Mouse (Mus musculus): Measurements from ENCODE around the gene C130032M10Rik.

C130032M10Rik gene

DNA sequence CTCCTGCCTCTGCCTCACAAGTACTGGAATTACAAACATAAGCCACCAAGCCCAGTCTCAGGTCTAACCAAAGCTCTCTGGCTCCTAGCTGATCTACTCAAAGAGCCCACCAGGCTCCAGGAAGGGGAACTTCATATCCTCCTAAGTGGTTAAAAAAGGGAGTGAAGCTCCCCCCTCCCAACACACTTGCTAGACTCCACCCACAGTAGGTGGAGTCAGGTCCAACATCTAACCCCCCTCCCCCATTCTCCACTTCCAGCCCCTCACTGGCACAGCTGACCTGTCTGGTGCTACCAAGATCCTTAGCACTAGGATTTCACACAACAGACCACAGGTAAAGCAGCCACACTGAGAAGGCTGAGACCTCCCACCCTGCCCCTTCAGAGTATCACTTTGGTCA is 38.3 kb downstream of the C130032M10Rik start:
- DNase-seq = no peak

DNA sequence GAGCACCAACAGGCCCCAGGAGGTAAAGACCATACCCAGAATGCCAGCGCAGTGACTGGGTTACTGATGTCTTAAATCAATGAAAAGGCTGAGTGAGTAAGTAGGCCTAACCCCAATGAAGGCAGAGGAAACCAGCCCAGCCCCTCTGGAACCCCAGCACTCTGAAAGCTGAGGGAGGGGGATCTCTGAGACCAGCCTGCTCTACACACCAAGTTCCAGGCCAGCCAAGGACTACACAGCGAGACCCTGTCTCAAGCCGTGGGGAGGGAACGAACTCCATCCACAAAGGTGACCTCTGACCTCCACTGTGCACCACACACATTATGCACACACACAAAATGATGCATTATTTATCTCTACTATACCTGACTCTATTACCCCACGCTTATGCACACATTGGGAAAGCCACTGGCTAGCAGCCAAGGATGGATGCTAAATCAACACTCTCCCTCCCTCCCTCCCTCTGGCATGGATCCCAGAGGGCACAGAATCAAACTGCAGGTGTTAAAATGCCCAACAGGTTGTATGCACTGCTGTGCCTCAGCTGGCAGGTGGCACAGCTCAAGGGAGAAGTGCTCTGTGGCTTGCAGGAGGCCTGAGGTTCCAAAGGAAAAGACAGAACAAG is 39.0 kb downstream of the C130032M10Rik start:
- peak; percentile 66 to 73 for DNase-seq

GRCm38 (mm10) chr9:114556276-114556855 is 40.9 kb downstream of the C130032M10Rik start:
- no peak for DNase-seq

GRCm38 (mm10) chr9:114557086-114557485 is 41.6 kb downstream of the C130032M10Rik start:
- no peak for DNase-seq

DNA sequence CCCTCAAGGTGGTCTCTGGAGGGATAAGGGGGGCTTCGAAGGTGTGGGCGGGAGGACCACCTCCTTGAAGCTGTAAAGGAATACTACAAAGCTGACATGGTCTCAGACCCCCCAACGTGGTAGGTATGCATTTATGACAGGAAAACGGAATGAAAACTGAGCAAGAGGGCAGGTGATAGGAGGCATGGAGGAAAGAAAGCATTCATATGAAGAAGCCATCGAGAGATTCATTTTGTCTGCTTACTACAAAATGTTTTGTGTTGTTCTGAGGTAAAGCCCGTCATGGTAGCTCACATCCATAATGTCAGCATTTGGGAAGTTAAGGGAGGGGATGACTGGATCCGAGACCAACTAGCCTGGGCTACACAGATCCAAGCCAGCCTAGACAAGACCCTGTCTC is 44.6 kb downstream of the C130032M10Rik start:
- DNase-seq = no peak

- DNase-seq = no peak
Observed at GRCm38 (mm10) chr9:114560771-114561670, 45.5 kb downstream of the C130032M10Rik start.

DNA sequence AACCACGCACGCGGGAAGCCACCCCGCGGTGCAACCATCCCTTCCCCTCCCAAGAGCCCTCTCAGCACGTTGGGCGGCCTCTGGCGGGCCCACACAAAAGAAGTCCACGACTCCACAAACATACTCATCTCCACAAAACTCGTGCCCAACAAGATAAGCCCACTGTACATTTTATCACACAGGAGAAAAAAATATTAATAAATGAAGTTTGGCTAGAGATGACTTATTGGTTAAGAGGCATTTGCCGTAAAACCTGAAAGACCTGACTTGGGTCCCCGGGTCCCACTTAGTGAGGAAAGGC is 46.1 kb downstream of the C130032M10Rik start:
- no peak for DNase-seq

GRCm38 (mm10) chr9:114562031-114562918 is 46.8 kb downstream of the C130032M10Rik start:
- DNase-seq = peak; percentile 16 to 34

DNA sequence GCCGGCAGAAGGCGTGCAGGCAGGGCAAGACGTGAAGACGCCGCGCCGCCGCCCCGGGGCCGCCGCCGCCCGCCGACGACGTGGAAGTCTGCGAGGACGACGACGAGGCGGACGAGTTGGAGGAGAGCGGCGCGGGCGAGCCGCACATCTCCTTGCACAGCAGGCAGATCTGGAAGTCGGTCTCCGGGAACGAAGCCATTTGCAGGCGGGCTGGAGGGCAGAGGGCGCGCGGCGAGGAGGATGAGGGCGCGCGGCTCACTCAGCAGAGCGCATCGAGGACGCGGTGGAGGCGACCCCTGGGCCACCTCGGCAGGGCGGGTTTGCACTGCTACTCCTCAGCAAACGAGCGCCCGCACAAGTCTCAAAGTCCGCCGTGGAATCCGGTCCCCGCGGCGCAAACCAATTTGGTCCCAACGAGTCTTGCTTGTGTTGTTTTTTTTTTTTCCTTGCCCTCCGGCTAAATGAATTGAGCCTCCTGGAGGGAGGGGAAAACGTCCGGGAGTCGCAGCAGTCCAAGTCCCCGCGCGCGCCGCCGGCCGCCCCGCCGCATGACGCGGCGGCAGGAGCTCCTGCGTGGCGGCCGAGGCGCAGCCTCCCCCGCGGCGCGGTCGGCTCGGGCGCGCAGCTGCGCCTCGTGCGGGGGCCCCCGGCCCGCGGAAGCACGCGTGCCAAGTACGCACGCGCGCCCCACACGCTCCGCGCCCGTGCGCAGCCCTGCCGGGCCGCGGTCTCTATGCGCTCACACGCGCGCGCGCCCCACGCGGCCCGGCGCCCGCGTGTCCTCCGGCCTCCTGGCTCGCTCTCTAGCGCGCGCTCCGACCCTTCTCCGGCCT is 47.6 kb downstream of the C130032M10Rik start:
- DNase-seq = peak; percentile 19 to 41

GRCm38 (mm10) chr9:114563761-114564606 is 48.5 kb downstream of the C130032M10Rik start, which contains the start of gene Trim71:
Gene Trim71 (minus strand): TSS chr9:114564369.
- DNase-seq = peak; percentile 17 to 34

DNA sequence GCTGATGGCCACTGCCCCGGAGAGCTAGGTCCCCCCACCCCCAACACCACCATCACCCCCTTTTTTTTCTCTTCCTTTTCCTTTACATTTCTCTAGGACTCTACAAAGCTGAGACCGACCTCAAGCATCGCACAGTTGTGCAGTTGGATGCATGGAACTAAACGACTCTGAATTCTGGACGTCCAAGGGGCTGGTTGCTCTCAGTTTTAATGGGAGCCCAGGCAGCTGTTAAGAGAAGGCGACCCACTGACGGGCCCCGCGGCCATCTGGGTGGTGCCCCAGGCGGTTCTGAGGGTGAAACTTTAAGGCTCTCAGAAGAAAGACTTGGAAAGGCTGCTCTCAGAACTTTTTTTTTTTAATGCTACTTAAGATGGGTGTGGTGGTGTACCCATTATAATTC is 49.2 kb downstream of the C130032M10Rik start:
- DNase-seq = no peak
